26 mouse cellular contexts compared by ENCODE assay signal in genomic region chr5:137694796-137695195, GRCm38 (mm10). TPM values are rescaled to one million over a fixed set of nuclear protein-coding genes. Genes with fewer than 3 reads are reported as not detected.
A peak's percentile ranks its signal among the peaks of the same experiment; 100 is the strongest.
DNase-seq lines count a peak whose midpoint lies in the region; ATAC-seq and TF ChIP-seq lines count a peak whose summit lies in the region.
"Had no signal": no experiment of that assay in that cellular context is flagged by ENCODE, and none has a peak within 500 bp of the region (broad histone marks: within the 10 kb centered on the region; RNA-seq: fewer than 3 reads in every experiment).

No protein-coding gene starts in this region.

- H3K9ac ChIP-seq in forebrain, embryonic 14.5 days (ENCODE audit: low read length) = no peak overlapping the region
- H3K9ac ChIP-seq in forebrain, postnatal 0 days = no peak overlapping the region
- H3K9ac ChIP-seq: embryonic facial prominence, embryonic 12.5 days; forebrain, embryonic 13.5 days; hindbrain, embryonic 12.5 days; hindbrain, embryonic 15.5 days had no signal

- H3K4me1 ChIP-seq in forebrain, embryonic 14.5 days (ENCODE audit: control insufficient read depth, insufficient read depth, low read length) = no peaks in the 10 kb centered on the region
- no peaks in the 10 kb centered on the region for H3K4me1 ChIP-seq in forebrain, postnatal 0 days (ENCODE audit: insufficient read depth)
- H3K4me1 ChIP-seq: embryonic facial prominence, embryonic 12.5 days; hindbrain, embryonic 12.5 days; hindbrain, embryonic 15.5 days had no signal

- H3K27me3 ChIP-seq in forebrain, embryonic 14.5 days (replicated peaks; ENCODE audit: control insufficient read depth, insufficient read depth, low read length) = no peaks in the 10 kb centered on the region
- no peaks in the 10 kb centered on the region for H3K27me3 ChIP-seq in forebrain, postnatal 0 days (ENCODE audit: insufficient read depth, low read length)
- H3K27me3 ChIP-seq: CH12.LX; embryonic facial prominence, embryonic 12.5 days; forebrain, embryonic 13.5 days; hindbrain, embryonic 12.5 days; hindbrain, embryonic 15.5 days had no signal

- no peak overlapping the region for H3K4me2 ChIP-seq in forebrain, embryonic 14.5 days (ENCODE audit: low read length)
- H3K4me2 ChIP-seq in forebrain, postnatal 0 days (ENCODE audit: low read depth) = no peak overlapping the region
- H3K4me2 ChIP-seq: embryonic facial prominence, embryonic 12.5 days; forebrain, embryonic 13.5 days; hindbrain, embryonic 12.5 days; hindbrain, embryonic 15.5 days had no signal

- DNase-seq in forebrain, embryonic 14.5 days (ENCODE audit: low spot score) = peak; percentile 32
- no peak for DNase-seq in forebrain, postnatal 0 days
- peak; percentile 69 for DNase-seq in Muller cell, postnatal 12 days (ENCODE audit: inconsistent ontology term)
- peak; percentile 19 for DNase-seq in R1 (ENCODE audit: low read depth, low spot score)
- no peak for DNase-seq in thymus, postnatal 0 days (ENCODE audit: low spot score)
- DNase-seq in adrenal gland, adult 8-10 months = no peak
- DNase-seq: adrenal gland, adult 2 months; adrenal gland, postnatal 25 days; B cell, adult 2 months; cerebellum, adult 18-20 months; cerebellum, adult 9-10 months; cerebellum, postnatal 14 days; gastrocnemius, postnatal 25 days; heart, adult 2 months; kidney, adult 2 months had no signal

- H3K4me3 ChIP-seq in forebrain, embryonic 14.5 days (ENCODE audit: low read depth, low read length) = no peak overlapping the region
- H3K4me3 ChIP-seq in forebrain, postnatal 0 days (ENCODE audit: low read depth, low read length) = no peak overlapping the region
- H3K4me3 ChIP-seq: embryonic facial prominence, embryonic 12.5 days; forebrain, embryonic 10.5 days; forebrain, embryonic 13.5 days; heart, adult 2 months; heart, embryonic 10.5 days; hindbrain, embryonic 12.5 days; hindbrain, embryonic 15.5 days had no signal

- ATAC-seq in forebrain, embryonic 14.5 days = no peak
- ATAC-seq in forebrain, postnatal 0 days = no peak
- ATAC-seq: forebrain, embryonic 13.5 days; intestine, postnatal 0 days had no signal

- H3K27ac ChIP-seq in forebrain, embryonic 14.5 days (ENCODE audit: low read depth, low read length) = no peak overlapping the region
- no peak overlapping the region for H3K27ac ChIP-seq in forebrain, postnatal 0 days (ENCODE audit: low read depth, low read length)
- H3K27ac ChIP-seq: embryonic facial prominence, embryonic 12.5 days; forebrain, embryonic 10.5 days; forebrain, embryonic 13.5 days; heart, adult 2 months; heart, embryonic 10.5 days; hindbrain, embryonic 12.5 days; hindbrain, embryonic 15.5 days had no signal

- H3K36me3 ChIP-seq in forebrain, embryonic 14.5 days (ENCODE audit: control insufficient read depth, insufficient read depth, low read length) = no peaks in the 10 kb centered on the region
- H3K36me3 ChIP-seq in forebrain, postnatal 0 days (ENCODE audit: insufficient read depth) = no peaks in the 10 kb centered on the region
- H3K36me3 ChIP-seq: embryonic facial prominence, embryonic 12.5 days; forebrain, embryonic 10.5 days; G1E; heart, embryonic 10.5 days; hindbrain, embryonic 12.5 days; hindbrain, embryonic 15.5 days had no signal

- WGBS in forebrain, embryonic 14.5 days = 13% methylated on average over 3 of the region's 3 CpGs
- 24% methylated on average over 3 of the region's 3 CpGs for WGBS in forebrain, postnatal 0 days

- no peaks in the 10 kb centered on the region for H3K9me3 ChIP-seq in forebrain, embryonic 14.5 days (replicated peaks; ENCODE audit: control insufficient read depth, low read length)
- H3K9me3 ChIP-seq in forebrain, postnatal 0 days (ENCODE audit: low read length) = no peaks in the 10 kb centered on the region
- H3K9me3 ChIP-seq: embryonic facial prominence, embryonic 12.5 days; forebrain, embryonic 10.5 days; forebrain, embryonic 13.5 days; G1E; heart, embryonic 10.5 days; hindbrain, embryonic 12.5 days; hindbrain, embryonic 15.5 days had no signal

- no peak for TF ChIP-seq CTCF in forebrain, postnatal 0 days (IDR thresholded peaks at IDR 0.05; ENCODE audit: low read depth)

RNA-seq across cellular contexts. Expression of gene Agfg2, which starts 10.3 kb away (rescaled TPM):
- polyA plus RNA-seq in forebrain, embryonic 14.5 days (2014; fragmentation: Nextera tagmentation; extraction: Ambion mirVana) = 10.4 and 11.8 TPM in 2 replicates
- 18.7 and 22.1 TPM in 2 replicates for total RNA-seq in forebrain, postnatal 0 days (2014; rRNA removed)
- 12.6 and 15.0 TPM in 2 replicates for polyA plus RNA-seq in forebrain, postnatal 0 days (2015; fragmentation: Nextera tagmentation; extraction: Ambion mirVana)
- polyA plus RNA-seq in thymus, postnatal 0 days (2015; fragmentation: Nextera tagmentation; extraction: Ambion mirVana) = 109 and 142 TPM in 2 replicates
- 10 to 100 TPM; 27.9 to 55.0 (median 41.4) TPM for total RNA-seq in adrenal gland, adult 8-10 months (2022)

RNA-seq across cellular contexts. Expression of gene Nyap1, which starts 46.6 kb away (rescaled TPM):
- polyA plus RNA-seq in forebrain, embryonic 14.5 days (2014; fragmentation: Nextera tagmentation; extraction: Ambion mirVana) = 13.8 and 14.5 TPM in 2 replicates
- 251 and 252 TPM in 2 replicates for total RNA-seq in forebrain, postnatal 0 days (2014; rRNA removed)
- polyA plus RNA-seq in forebrain, postnatal 0 days (2015; fragmentation: Nextera tagmentation; extraction: Ambion mirVana) = 42.0 and 48.9 TPM in 2 replicates
- 7.2 and 8.8 TPM in 2 replicates for polyA plus RNA-seq in thymus, postnatal 0 days (2015; fragmentation: Nextera tagmentation; extraction: Ambion mirVana)
- 10 to 100 TPM in 1 of 4 experiments, 1 to 10 TPM in 3; 4.4 to 10.2 (median 7.1) TPM for total RNA-seq in adrenal gland, adult 8-10 months (2022)

RNA-seq across cellular contexts. Expression of gene Irs3, which starts 49.3 kb away (rescaled TPM):
- polyA plus RNA-seq in forebrain, embryonic 14.5 days (2014; fragmentation: Nextera tagmentation; extraction: Ambion mirVana) = not detected in 2 replicates
- 0.31 and 0.76 TPM in 2 replicates for total RNA-seq in forebrain, postnatal 0 days (2014; rRNA removed)
- polyA plus RNA-seq in forebrain, postnatal 0 days (2015; fragmentation: Nextera tagmentation; extraction: Ambion mirVana) = 0.08 and 0.29 TPM in 2 replicates
- polyA plus RNA-seq in thymus, postnatal 0 days (2015; fragmentation: Nextera tagmentation; extraction: Ambion mirVana) = 0.09 TPM in 1 of 2 replicates, not detected in the other
- 1 to 10 TPM; 2.6 to 7.5 (median 4.6) TPM for total RNA-seq in adrenal gland, adult 8-10 months (2022)
- total RNA-seq: CH12.LX; hematopoietic stem cell, adult 5-6 weeks had no signal
- polyA plus RNA-seq: forebrain, embryonic 13.5 days; G1E; intestine, embryonic 14.5 days had no signal

RNA-seq across cellular contexts. Expression of gene Tsc22d4, which starts 50.7 kb away (rescaled TPM):
- polyA plus RNA-seq in forebrain, embryonic 14.5 days (2014; fragmentation: Nextera tagmentation; extraction: Ambion mirVana) = 52.3 and 62.1 TPM in 2 replicates
- 120 and 135 TPM in 2 replicates for total RNA-seq in forebrain, postnatal 0 days (2014; rRNA removed)
- 112 and 134 TPM in 2 replicates for polyA plus RNA-seq in forebrain, postnatal 0 days (2015; fragmentation: Nextera tagmentation; extraction: Ambion mirVana)
- polyA plus RNA-seq in thymus, postnatal 0 days (2015; fragmentation: Nextera tagmentation; extraction: Ambion mirVana) = 353 and 419 TPM in 2 replicates
- 100 to 1,000 TPM in 2 of 4 experiments, 10 to 100 TPM in 2; 73.9 to 110 (median 94.0) TPM for total RNA-seq in adrenal gland, adult 8-10 months (2022)

RNA-seq across cellular contexts. Expression of gene Sap25, which starts 53.7 kb away (rescaled TPM):
- 1.5 and 4.6 TPM in 2 replicates for polyA plus RNA-seq in forebrain, embryonic 14.5 days (2014; fragmentation: Nextera tagmentation; extraction: Ambion mirVana)
- 4.4 and 4.6 TPM in 2 replicates for total RNA-seq in forebrain, postnatal 0 days (2014; rRNA removed)
- polyA plus RNA-seq in forebrain, postnatal 0 days (2015; fragmentation: Nextera tagmentation; extraction: Ambion mirVana) = 1.8 TPM in 2 replicates
- 30.0 and 32.9 TPM in 2 replicates for polyA plus RNA-seq in thymus, postnatal 0 days (2015; fragmentation: Nextera tagmentation; extraction: Ambion mirVana)
- 10 to 100 TPM in 2 of 4 experiments, 1 to 10 TPM in 2; 2.1 to 14.1 (median 7.4) TPM for total RNA-seq in adrenal gland, adult 8-10 months (2022)

Comparison
In these comparisons a context has a peak if more than half of its experiments do, and no peak if none do; other contexts are left out.
1. DNase-seq: peak in forebrain, embryonic 14.5 days (single experiment), Muller cell, postnatal 12 days (single experiment) and R1 (single experiment); none in forebrain, postnatal 0 days (single experiment), thymus, postnatal 0 days (single experiment) and adrenal gland, adult 8-10 months (single experiment).